Mouse (Mus musculus) thymus, postnatal 4 days (tissue): ENCODE data around the gene Dysf.

ENCODE experiments used
- DNase-seq: peaks from one replicate; pipeline ENCODE4 v3.0.0; 2021

The Dysf gene

GRCm38 (mm10) chr6:84053874-84054530 lies 45.6 kb downstream of the Dysf start:
- no peak for DNase-seq

- no peak for DNase-seq
Observed at GRCm38 (mm10) chr6:84055619-84056018, 47.2 kb downstream of the Dysf start.

- DNase-seq = no peak
Observed at GRCm38 (mm10) chr6:84057216-84057615, 48.8 kb downstream of the Dysf start.

GRCm38 (mm10) chr6:84058671-84059141 lies 50.3 kb downstream of the Dysf start:
- DNase-seq = no peak

GRCm38 (mm10) chr6:84059771-84060414 lies 51.5 kb downstream of the Dysf start:
- no peak for DNase-seq

GRCm38 (mm10) chr6:84061328-84061727 lies 52.9 kb downstream of the Dysf start:
- peak; percentile 81 for DNase-seq

GRCm38 (mm10) chr6:84062541-84062940 lies 54.2 kb downstream of the Dysf start:
- DNase-seq = no peak

- no peak for DNase-seq
Observed at GRCm38 (mm10) chr6:84068236-84068635, 59.8 kb downstream of the Dysf start.

- DNase-seq = no peak
Observed at GRCm38 (mm10) chr6:84070251-84070650, 61.9 kb downstream of the Dysf start.

- DNase-seq = peak; percentile 63
Observed at GRCm38 (mm10) chr6:84072574-84072973, 64.2 kb downstream of the Dysf start.

- no peak for DNase-seq
Observed at GRCm38 (mm10) chr6:84078172-84078571, 69.8 kb downstream of the Dysf start.

GRCm38 (mm10) chr6:84080631-84081030 lies 72.2 kb downstream of the Dysf start:
- DNase-seq = no peak

GRCm38 (mm10) chr6:84084757-84085156 lies 76.4 kb downstream of the Dysf start:
- DNase-seq = no peak

- peak; percentile 63 for DNase-seq
Observed at GRCm38 (mm10) chr6:84093473-84093872, 85.1 kb downstream of the Dysf start.

GRCm38 (mm10) chr6:84094536-84094935 lies 86.1 kb downstream of the Dysf start:
- no peak for DNase-seq

GRCm38 (mm10) chr6:84094998-84095397 lies 86.6 kb downstream of the Dysf start:
- DNase-seq = peak; percentile 91

- peak; percentile 66 for DNase-seq
Observed at GRCm38 (mm10) chr6:84095882-84096281, 87.5 kb downstream of the Dysf start.

- DNase-seq = no peak
Observed at GRCm38 (mm10) chr6:84102002-84102401, 93.6 kb downstream of the Dysf start.

GRCm38 (mm10) chr6:84105148-84106022 lies 97.0 kb downstream of the Dysf start:
- no peak for DNase-seq

- no peak for DNase-seq
Observed at GRCm38 (mm10) chr6:84106082-84106481, 97.7 kb downstream of the Dysf start.

GRCm38 (mm10) chr6:84110377-84110776 lies 102.0 kb downstream of the Dysf start:
- no peak for DNase-seq

GRCm38 (mm10) chr6:84111106-84111505 lies 102.7 kb downstream of the Dysf start:
- DNase-seq = no peak

- no peak for DNase-seq
Observed at GRCm38 (mm10) chr6:84119731-84120530, 111.5 kb downstream of the Dysf start.
